Comparison of ENCODE assay signal across 8 mouse cellular contexts in genomic region chr10:43467659-43468058, GRCm38 (mm10). TPM values are rescaled to one million over a fixed set of nuclear protein-coding genes. Genes with fewer than 3 reads are reported as not detected.
A peak's percentile ranks its signal among the peaks of the same experiment; 100 is the strongest.
DNase-seq lines count a peak whose midpoint lies in the region; ATAC-seq lines count a peak whose summit lies in the region.

No protein-coding gene starts in this region.

- no peaks in the 10 kb centered on the region for H3K9me3 ChIP-seq in heart, embryonic 15.5 days (replicated peaks)
- no peaks in the 10 kb centered on the region for H3K9me3 ChIP-seq in liver, embryonic 12.5 days (replicated peaks)
- no peaks in the 10 kb centered on the region for H3K9me3 ChIP-seq in midbrain, embryonic 14.5 days (ENCODE audit: control insufficient read depth, low read length)

- H3K9ac ChIP-seq in heart, embryonic 15.5 days: no peak overlapping the region
- peak overlapping the region; percentile 36; the same call in 1 of the 2 replicates for H3K9ac ChIP-seq in liver, embryonic 12.5 days
- no peak overlapping the region for H3K9ac ChIP-seq in midbrain, embryonic 14.5 days (replicated peaks; ENCODE audit: low read length)

- no peaks in the 10 kb centered on the region for H3K4me1 ChIP-seq in heart, embryonic 15.5 days (replicated peaks)
- peaks cover 10% of the 10 kb centered on the region for H3K4me1 ChIP-seq in liver, embryonic 12.5 days
- H3K4me1 ChIP-seq in midbrain, embryonic 14.5 days (ENCODE audit: control insufficient read depth, insufficient read depth, low read length): no peaks in the 10 kb centered on the region

- no peak overlapping the region for H3K27ac ChIP-seq in heart, embryonic 15.5 days
- H3K27ac ChIP-seq in liver, embryonic 12.5 days: no peak overlapping the region; the same call in 1 of the 2 replicates
- H3K27ac ChIP-seq in midbrain, embryonic 14.5 days (replicated peaks; ENCODE audit: low read depth, low read length): no peak overlapping the region

- 26% methylated on average over 13 of the region's 13 CpGs for WGBS in heart, embryonic 15.5 days
- WGBS in liver, embryonic 12.5 days (ENCODE audit: insufficient replicate concordance): 21% methylated on average over 13 of the region's 13 CpGs
- 47% methylated on average over 13 of the region's 13 CpGs for WGBS in midbrain, embryonic 14.5 days

- no peak; the same call in 1 of the 2 replicates for ATAC-seq in heart, embryonic 15.5 days (replicated peaks; ENCODE audit: insufficient number of reproducible peaks, insufficient read depth, low FRiP score, low read depth)
- peak; percentile 66 for ATAC-seq in liver, embryonic 12.5 days
- ATAC-seq in midbrain, embryonic 14.5 days (ENCODE audit: low FRiP score, low TSS enrichment): no peak
- no peak for ATAC-seq in monocyte, adult 5-6 weeks (replicated peaks; ENCODE audit: insufficient number of reproducible peaks, low FRiP score, low TSS enrichment, poor library complexity, severe bottlenecking)

- peak overlapping the region; percentile 5; the same call in 1 of the 2 replicates for H3K4me3 ChIP-seq in heart, embryonic 15.5 days
- H3K4me3 ChIP-seq in liver, embryonic 12.5 days: peak overlapping the region; percentile 34
- no peak overlapping the region for H3K4me3 ChIP-seq in midbrain, embryonic 14.5 days (replicated peaks; ENCODE audit: low read depth, low read length)

- intact Hi-C loops in heart, postnatal 36 days (cut with DNase I): no loop called here

- no peaks in the 10 kb centered on the region for H3K36me3 ChIP-seq in heart, embryonic 15.5 days
- no peaks in the 10 kb centered on the region for H3K36me3 ChIP-seq in liver, embryonic 12.5 days
- no peaks in the 10 kb centered on the region for H3K36me3 ChIP-seq in midbrain, embryonic 14.5 days (ENCODE audit: control insufficient read depth, insufficient read depth, low read length)

- DNase-seq in heart, postnatal 36 days: no peak
- DNase-seq in A20 (ENCODE audit: low read depth, low spot score): peak; percentile 95
- DNase-seq in T-cell, adult 2 months (ENCODE audit: low spot score): peak; percentile 10
- no peak for DNase-seq in midbrain, embryonic 14.5 days
- DNase-seq in cerebellum, postnatal 25 days: no peak

- peak overlapping the region; percentile 35 for H3K4me2 ChIP-seq in heart, embryonic 15.5 days
- peak overlapping the region; percentile 64 for H3K4me2 ChIP-seq in liver, embryonic 12.5 days
- no peak overlapping the region for H3K4me2 ChIP-seq in midbrain, embryonic 14.5 days (ENCODE audit: low read length)

- no peaks in the 10 kb centered on the region for H3K27me3 ChIP-seq in heart, embryonic 15.5 days
- H3K27me3 ChIP-seq in liver, embryonic 12.5 days (replicated peaks): no peaks in the 10 kb centered on the region
- H3K27me3 ChIP-seq in midbrain, embryonic 14.5 days (ENCODE audit: control insufficient read depth, insufficient read depth, low read length): no peaks in the 10 kb centered on the region

RNA-seq across cellular contexts. Expression of gene Bend3, which starts 11.0 kb away (rescaled TPM):
- 2.5 and 3.8 TPM in 2 replicates for polyA plus RNA-seq in heart, embryonic 15.5 days (2015; fragmentation: Nextera tagmentation; extraction: Ambion mirVana)
- total RNA-seq in heart, postnatal 36 days (2021): 1 to 10 TPM; 5.0 to 7.6 TPM
- 3.0 and 4.2 TPM in 2 replicates for polyA plus RNA-seq in liver, embryonic 12.5 days (2016; fragmentation: Nextera tagmentation; extraction: Ambion mirVana)
- polyA plus RNA-seq in midbrain, embryonic 14.5 days (2014; fragmentation: Nextera tagmentation; extraction: Ambion mirVana): 3.8 and 6.1 TPM in 2 replicates
- total RNA-seq in monocyte, adult 5-6 weeks (2017): 1.4 to 6.0 TPM (median 1.5 TPM) in 3 replicates

RNA-seq across cellular contexts. Expression of gene Gm9803, which starts 56.2 kb away (rescaled TPM):
- 16.0 and 16.5 TPM in 2 replicates for polyA plus RNA-seq in heart, embryonic 15.5 days (2015; fragmentation: Nextera tagmentation; extraction: Ambion mirVana)
- total RNA-seq in heart, postnatal 36 days (2021): 10 to 100 TPM in 1 of 2 experiments, 1 to 10 TPM in 1; 9.6 to 17.4 TPM
- 9.6 and 11.7 TPM in 2 replicates for polyA plus RNA-seq in liver, embryonic 12.5 days (2016; fragmentation: Nextera tagmentation; extraction: Ambion mirVana)
- polyA plus RNA-seq in midbrain, embryonic 14.5 days (2014; fragmentation: Nextera tagmentation; extraction: Ambion mirVana): 11.6 and 18.4 TPM in 2 replicates
- 2.1 to 13.0 TPM (median 8.4 TPM) in 3 replicates for total RNA-seq in monocyte, adult 5-6 weeks (2017)

Comparison
In these comparisons a context has a peak if more than half of its experiments do, and no peak if none do; other contexts are left out.
1. DNase-seq: peak in A20 (single experiment) and T-cell, adult 2 months (single experiment); none in heart, postnatal 36 days (0 of 2), midbrain, embryonic 14.5 days (single experiment) and cerebellum, postnatal 25 days (0 of 2).